Mouse (Mus musculus): ENCODE data around the gene Ncl. TPM values are rescaled to one million over a fixed set of nuclear protein-coding genes. Genes with fewer than 3 reads are reported as not detected.

Ncl gene
- polyA plus RNA-seq, 1 experiment: 153 TPM

Other genes starting within 250 kb of the Ncl start
- 0.04 and 0.11 TPM in 2 replicates for gene Htr2b, start 247.4 kb downstream of the Ncl start, polyA plus RNA-seq (2012; rRNA removed)
- gene Gm21972, start 225.8 kb downstream of the Ncl start, polyA plus RNA-seq (2012; rRNA removed): 1.3 and 1.7 TPM in 2 replicates
- 33.9 and 35.5 TPM in 2 replicates for gene Armc9, start 204.6 kb downstream of the Ncl start, polyA plus RNA-seq (2012; rRNA removed)
- 1.6 TPM in 2 replicates for gene B3gnt7, start 56.6 kb downstream of the Ncl start, polyA plus RNA-seq (2012; rRNA removed)
- gene Nmur1, start 66.8 kb upstream of the Ncl start, polyA plus RNA-seq (2012; rRNA removed): 0.38 and 0.54 TPM in 2 replicates
- gene Tex44, start 66.9 kb upstream of the Ncl start, polyA plus RNA-seq (2012; rRNA removed): not detected in 2 replicates
- gene Ptma, start 167.3 kb upstream of the Ncl start, polyA plus RNA-seq (2012; rRNA removed): 707 and 751 TPM in 2 replicates
- gene Pde6d, start 223.2 kb upstream of the Ncl start, polyA plus RNA-seq (2012; rRNA removed): 66.1 and 72.3 TPM in 2 replicates
- gene Cops7b, start 223.5 kb upstream of the Ncl start, polyA plus RNA-seq (2012; rRNA removed): 34.7 and 39.7 TPM in 2 replicates